Mouse (Mus musculus) CH12.LX (cell line): ENCODE results near the gene Iah1. TPM values are rescaled to one million over a fixed set of nuclear protein-coding genes. Genes with fewer than 3 reads are reported as not detected.

Experiments
- DNase-seq: peaks from one replicate; pipeline ENCODE4 v3.0.0-alpha.2; 2013; ENCODE audit errors: extremely low read depth
- H3K27ac ChIP-seq: 2 replicates; pipeline ENCODE4 v1.5.1; 2012; ENCODE audit warnings: low read depth, mild to moderate bottlenecking, control low read depth, moderate library complexity; ENCODE audit not compliant: insufficient read depth
- H3K27me3 ChIP-seq: replicated peaks from 2 replicates; pipeline ENCODE3; 2012; ENCODE audit warnings: inconsistent platforms
- H3K36me3 ChIP-seq, 2 experiments: replicated peaks in 1 of 2; 2 replicates each; pipeline versions ENCODE3 to v1.6.1; 2012; ENCODE audit warnings: inconsistent platforms in 1 of 2, low read length in 1 of 2, mild to moderate bottlenecking in 1 of 2, mixed read lengths in 1 of 2, moderate library complexity in 1 of 2; ENCODE audit not compliant: control insufficient read depth in 1 of 2, insufficient read depth in 1 of 2
- H3K4me1 ChIP-seq, 2 experiments: 2 replicates each; pipeline ENCODE4 v1.6.1; 2012; ENCODE audit warnings: inconsistent platforms in 1 of 2, moderate library complexity in 1 of 2; ENCODE audit not compliant: insufficient read depth in 2 of 2, control insufficient read depth in 1 of 2
- H3K4me2 ChIP-seq: 2 replicates; pipeline ENCODE4 v1.6.1; 2012; ENCODE audit warnings: low read depth, mild to moderate bottlenecking, control low read depth; ENCODE audit not compliant: poor library complexity, insufficient read depth, severe bottlenecking
- H3K4me3 ChIP-seq, 3 experiments: fragments of 150-350 bp in 1 of 3; sonication (generic) in 1 of 3; replicated peaks in 1 of 3; 2 replicates each; pipeline versions ENCODE3 to v1.5.1; 2011 to 2012; ENCODE audit warnings: low read depth in 2 of 3, low read length in 2 of 3, mild to moderate bottlenecking in 2 of 3, moderate library complexity in 2 of 3, control low read depth in 1 of 3, improper control_type of control experiment in 1 of 3, inconsistent platforms in 1 of 3, mixed read lengths in 1 of 3; ENCODE audit not compliant: poor library complexity in 1 of 3
- H3K79me2 ChIP-seq: replicated peaks from 2 replicates; pipeline ENCODE4 v1.6.1; 2012; ENCODE audit warnings: mild to moderate bottlenecking, moderate library complexity; ENCODE audit not compliant: control insufficient read depth, poor library complexity, insufficient read depth, severe bottlenecking; ENCODE audit errors: extremely low read depth
- H3K9ac ChIP-seq: 2 replicates; pipeline ENCODE4 v1.6.1; 2012; ENCODE audit warnings: low read depth, mild to moderate bottlenecking, control low read depth, moderate library complexity; ENCODE audit not compliant: insufficient read depth
- H3K9me3 ChIP-seq: replicated peaks from 2 replicates; pipeline ENCODE3; 2012; ENCODE audit warnings: low read length, inconsistent platforms, mixed read lengths
- ETS1 ChIP-seq: conservative IDR thresholded peaks from 2 replicates; pipeline ENCODE4 v1.6.1; 2012; ENCODE audit warnings: low read depth, mild to moderate bottlenecking, inconsistent platforms, low read length, improper control_type of control experiment, moderate library complexity
- GABPA ChIP-seq: IDR thresholded peaks from 2 replicates; pipeline ENCODE4 v1.6.1; 2012; ENCODE audit warnings: low read depth, low read length, improper control_type of control experiment, inconsistent platforms; ENCODE audit not compliant: insufficient replicate concordance
- HCFC1 ChIP-seq: IDR thresholded peaks from 2 replicates; pipeline ENCODE4 v1.6.1; 2012; ENCODE audit warnings: low read depth, mild to moderate bottlenecking, inconsistent platforms, low read length, improper control_type of control experiment
- JUND ChIP-seq: conservative IDR thresholded peaks from 2 replicates; pipeline ENCODE4 v1.6.1; 2011; ENCODE audit warnings: low read depth, low read length, improper control_type of control experiment
- MXI1 ChIP-seq: IDR thresholded peaks from 2 replicates; pipeline ENCODE4 v1.6.1; 2011; ENCODE audit warnings: mild to moderate bottlenecking, low read depth, low read length, improper control_type of control experiment
- POLR2A ChIP-seq: IDR thresholded peaks from 2 replicates; pipeline ENCODE4 v1.6.1; 2011; ENCODE audit warnings: low read depth, mild to moderate bottlenecking, improper control_type of control experiment, low read length
- RAD21 ChIP-seq: IDR thresholded peaks from 2 replicates; pipeline ENCODE4 v1.6.1; 2011; ENCODE audit warnings: low read depth, mild to moderate bottlenecking, low read length, improper control_type of control experiment, moderate library complexity
- TCF12 ChIP-seq: IDR thresholded peaks from 2 replicates; pipeline ENCODE4 v1.6.1; 2014; ENCODE audit warnings: low read depth, mild to moderate bottlenecking, inconsistent platforms, low read length, improper control_type of control experiment
- dilution Hi-C: fragments of 300-500 bp; cut with MboI; formaldehyde crosslinking; loops from 2 replicates; pipeline ENCODE4 v1.14.3; 2020; ENCODE audit warnings: low sequenced_read_pairs; ENCODE audit not compliant: extremely low pct_unique_long_range_greater_than_20kb, extremely low pct_ligation_motif_present
- in situ Hi-C: fragments of 300-500 bp; cut with MboI; formaldehyde crosslinking; loops from 3 replicates; pipeline ENCODE4 v1.14.3; 2019; ENCODE audit warnings: low sequenced_read_pairs, low pct_ligation_motif_present, low pct_unique_long_range_greater_than_20kb, mixed read lengths
- polyA plus RNA-seq: library from polyadenylated mRNA; unstranded; fragments of >175 nt; gene quantifications from 2 replicates; pipeline ENCODE4 v1.2.1, GENCODE M21; 2012; ENCODE audit warnings: low read depth; ENCODE audit not compliant: insufficient read length
- total RNA-seq, 2 experiments: library from RNA; depleted of rRNA; stranded (reverse); fragments of 300-350 nt in 1 of 2; fragments of >200 nt in 1 of 2; gene quantifications; 2 replicates each; pipeline ENCODE4 v1.2.3; 2012 to 2014

Iah1 gene
- total and polyA plus RNA-seq, 3 experiments, result 62.2 to 126 (median 106) TPM

DNA sequence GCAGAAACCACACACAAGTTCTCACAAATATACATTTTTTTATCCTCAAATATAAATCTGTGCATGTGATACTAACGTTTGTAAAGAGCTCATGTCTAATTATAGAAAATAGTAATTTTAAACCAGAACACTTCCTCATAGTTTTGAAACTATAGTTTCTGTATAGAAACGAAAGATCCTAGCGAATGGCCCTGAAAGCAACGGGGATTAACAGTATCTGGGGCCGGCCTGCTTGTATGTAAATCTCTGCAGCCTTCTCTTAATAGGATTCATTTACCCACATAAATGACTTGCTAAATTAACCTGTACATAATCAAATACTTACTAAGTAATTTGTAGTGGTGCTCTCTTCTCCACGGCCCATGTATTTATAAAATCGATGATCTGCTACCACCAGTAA lies 30.8 kb downstream of the Iah1 start:
- Histone ChIP-seq H3K36me3 (peaks cover 39 to 75% of the 10 kb centered on the region in 2 experiments), H3K4me1 (peaks cover 0 to 7% of the 10 kb centered on the region in 2 experiments; a peak in 1 of 4 replicates), H3K27ac (no peak overlapping the region), H3K9me3 (peaks cover 10% of the 10 kb centered on the region), H3K9ac (no peak overlapping the region), H3K4me3 (no peak overlapping the region), H3K27me3 (no peaks in the 10 kb centered on the region), H3K4me2 (no peak overlapping the region), H3K79me2 (no peaks in the 10 kb centered on the region)
- in situ Hi-C loops (no loop called here), dilution Hi-C loops (no loop called here)
- DNase-seq, result no peak
- TF ChIP-seq MXI1 (no peak), RAD21 (no peak), POLR2A (no peak), ETS1 (no peak), JUND (no peak)

GRCm38 (mm10) chr12:21350113-21350876 lies 34.1 kb downstream of the Iah1 start:
- Histone ChIP-seq H3K9ac (no peak overlapping the region), H3K4me1 (peaks cover 0 to 7% of the 10 kb centered on the region in 2 experiments; a peak in 1 of 4 replicates), H3K27me3 (no peaks in the 10 kb centered on the region), H3K36me3 (peaks cover 50 to 79% of the 10 kb centered on the region in 2 experiments), H3K27ac (no peak overlapping the region), H3K79me2 (0 out of 2 replicates have a peak, but pooled peaks cover 2% of the 10 kb centered on the region), H3K4me2 (no peak overlapping the region), H3K9me3 (peaks cover 24% of the 10 kb centered on the region), H3K4me3 (no peak overlapping the region)
- dilution Hi-C loops, result no loop called here
- DNase-seq, result no peak
- TF ChIP-seq TCF12, result no peak
- TF ChIP-seq GABPA, result no peak
- in situ Hi-C loops, result no loop called here

DNA sequence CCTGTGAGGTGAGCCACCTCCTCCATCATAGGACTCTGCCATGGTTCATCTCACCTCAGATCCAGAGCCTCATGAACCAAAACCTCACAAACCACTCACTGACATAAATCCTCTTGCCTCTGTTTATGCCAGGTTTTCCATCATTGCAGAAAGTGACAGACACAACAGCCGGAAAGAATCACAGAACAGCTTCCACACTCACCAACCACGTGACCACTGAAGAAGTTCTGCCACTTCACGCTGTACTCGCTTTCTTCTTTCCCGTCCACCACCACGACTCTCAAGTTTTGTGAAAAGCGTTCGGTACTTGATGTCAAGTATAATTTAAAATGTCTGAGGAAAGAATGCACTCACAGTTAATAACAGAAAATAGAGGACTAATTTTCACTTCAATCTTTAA lies 37.5 kb downstream of the Iah1 start:
- no peak overlapping the region for H3K27ac ChIP-seq
- dilution Hi-C loops, result no loop called here
- in situ Hi-C loops, result no loop called here
- H3K4me2 ChIP-seq, result no peak overlapping the region
- H3K9ac ChIP-seq, result no peak overlapping the region
- DNase-seq, result no peak
- peaks cover 4% of the 10 kb centered on the region; the same call in 1 of the 2 replicates for H3K79me2 ChIP-seq
- TF ChIP-seq HCFC1, result no peak
- TF ChIP-seq, all 38 proteins: peak for 0
- no peaks in the 10 kb centered on the region for H3K27me3 ChIP-seq
- H3K36me3 ChIP-seq, result peaks cover 49 to 82% of the 10 kb centered on the region in 2 experiments
- peaks cover 24% of the 10 kb centered on the region for H3K9me3 ChIP-seq
- no peaks in the 10 kb centered on the region for H3K4me1 ChIP-seq
- no peak overlapping the region for H3K4me3 ChIP-seq
